Mouse (Mus musculus) limb, embryonic 10.5 days (tissue): ENCODE measurements around the gene Adamts17. TPM values are rescaled to one million over a fixed set of nuclear protein-coding genes. Genes with fewer than 3 reads are reported as not detected.

Experiments
- DNase-seq: peaks from one replicate; pipeline ENCODE4 v3.0.0-alpha.2; 2017; ENCODE audit warnings: low spot score
- H3K27ac ChIP-seq: fragments of 300-500 bp; sonication (generic); 2 replicates; pipeline ENCODE4 v1.5.1; 2016; ENCODE audit warnings: mild to moderate bottlenecking
- H3K27me3 ChIP-seq: fragments of 300-500 bp; sonication (generic); 2 replicates; pipeline ENCODE4 v1.6.1; 2016; ENCODE audit warnings: low read depth, mild to moderate bottlenecking; ENCODE audit not compliant: poor library complexity, severe bottlenecking
- H3K36me3 ChIP-seq: fragments of 300-500 bp; sonication (generic); 2 replicates; pipeline ENCODE4 v1.6.1; 2016; ENCODE audit warnings: mild to moderate bottlenecking, moderate library complexity
- H3K4me1 ChIP-seq: fragments of 300-500 bp; sonication (generic); 2 replicates; pipeline ENCODE4 v1.6.1; 2016
- H3K4me3 ChIP-seq: fragments of 300-500 bp; sonication (generic); 2 replicates; pipeline ENCODE4 v1.5.1; 2016; ENCODE audit warnings: mild to moderate bottlenecking, moderate library complexity
- H3K9me3 ChIP-seq: fragments of 300-500 bp; sonication (generic); replicated peaks from 2 replicates; pipeline ENCODE4 v1.6.1; 2016; ENCODE audit warnings: mild to moderate bottlenecking
- WGBS: fragments of 180-500 bp; shearing (Covaris S2); methylation state at CpG from one replicate; pipeline ENCODE4 v1.1.7; 2016; 5-methylcytosine and 5-hydroxymethylcytosine counted together
- polyA plus RNA-seq: library from polyadenylated mRNA; unstranded; fragments of >200 nt; fragmentation: Nextera tagmentation; extraction: Ambion mirVana; gene quantifications from 2 replicates; pipeline ENCODE4 v1.2.1, GENCODE M21; 2016

The Adamts17 gene
- polyA plus RNA-seq, 1 experiment from 2014 or later = 6.7 TPM

- Histone ChIP-seq H3K27me3 (no peaks in the 10 kb centered on the region), H3K36me3 (no peaks in the 10 kb centered on the region), H3K27ac (no peak overlapping the region), H3K4me3 (no peak overlapping the region), H3K4me1 (peaks cover 12% of the 10 kb centered on the region), H3K9me3 (no peaks in the 10 kb centered on the region)
- DNase-seq = no peak
Observed at GRCm38 (mm10) chr7:67032616-67033015, 193.1 kb downstream of the Adamts17 start.

GRCm38 (mm10) chr7:67034369-67034768, 194.8 kb downstream of the Adamts17 start:
- Histone ChIP-seq H3K27me3 (no peaks in the 10 kb centered on the region), H3K4me3 (no peak overlapping the region), H3K36me3 (no peaks in the 10 kb centered on the region), H3K4me1 (peaks cover 9% of the 10 kb centered on the region; the same call in 1 of the 2 replicates), H3K9me3 (no peaks in the 10 kb centered on the region), H3K27ac (no peak overlapping the region)
- WGBS = 95% methylated on average over 2 of the region's 2 CpGs
- no peak for DNase-seq

- H3K27ac ChIP-seq = no peak overlapping the region
- no peaks in the 10 kb centered on the region for H3K27me3 ChIP-seq
- no peak for DNase-seq
- H3K4me1 ChIP-seq = peaks cover 16% of the 10 kb centered on the region
- H3K36me3 ChIP-seq = no peaks in the 10 kb centered on the region
- H3K9me3 ChIP-seq = no peaks in the 10 kb centered on the region
- H3K4me3 ChIP-seq = no peak overlapping the region
- WGBS = 91% methylated on average over 10 of the region's 10 CpGs
Observed at GRCm38 (mm10) chr7:67035246-67035645, 195.7 kb downstream of the Adamts17 start.

DNA sequence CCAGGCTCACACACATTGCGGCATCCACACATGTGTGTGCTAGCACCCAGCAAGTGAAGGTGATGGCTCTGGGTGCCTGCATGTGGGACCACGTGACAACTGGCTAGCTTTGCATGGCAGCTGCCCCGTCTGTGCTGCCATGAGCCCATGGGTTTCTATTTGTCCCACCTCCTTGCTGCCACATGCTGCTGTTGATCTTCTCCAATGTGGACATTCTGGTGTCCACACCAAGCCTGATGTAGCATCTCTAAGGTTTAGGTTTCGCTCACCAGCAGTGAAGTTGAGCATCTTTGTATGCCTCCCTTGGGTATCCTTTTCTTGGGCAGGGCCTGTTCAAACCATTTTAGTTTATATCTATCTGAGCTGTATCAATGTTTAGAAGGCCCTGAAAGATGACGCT, 196.1 kb downstream of the Adamts17 start:
- DNase-seq = no peak
- H3K4me1 ChIP-seq = peaks cover 16% of the 10 kb centered on the region
- H3K4me3 ChIP-seq = no peak overlapping the region
- no peaks in the 10 kb centered on the region for H3K36me3 ChIP-seq
- no peak overlapping the region for H3K27ac ChIP-seq
- H3K9me3 ChIP-seq = no peaks in the 10 kb centered on the region
- WGBS = 91% methylated on average over 5 of the region's 5 CpGs
- no peaks in the 10 kb centered on the region for H3K27me3 ChIP-seq

- WGBS = 89% methylated on average over 5 of the region's 5 CpGs
- Histone ChIP-seq H3K27ac (no peak overlapping the region), H3K4me3 (no peak overlapping the region), H3K9me3 (no peaks in the 10 kb centered on the region), H3K4me1 (peaks cover 16% of the 10 kb centered on the region), H3K27me3 (no peaks in the 10 kb centered on the region), H3K36me3 (no peaks in the 10 kb centered on the region)
- no peak for DNase-seq
Observed at GRCm38 (mm10) chr7:67036502-67037485, 197.3 kb downstream of the Adamts17 start.

- H3K27ac ChIP-seq = no peak overlapping the region
- DNase-seq = no peak
- no peak overlapping the region for H3K4me3 ChIP-seq
- no peaks in the 10 kb centered on the region for H3K9me3 ChIP-seq
- no peaks in the 10 kb centered on the region for H3K27me3 ChIP-seq
- H3K36me3 ChIP-seq = no peaks in the 10 kb centered on the region
- H3K4me1 ChIP-seq = peaks cover 13% of the 10 kb centered on the region
- 61% methylated on average over 4 of the region's 4 CpGs for WGBS
Observed at GRCm38 (mm10) chr7:67037726-67038520, 198.4 kb downstream of the Adamts17 start.

GRCm38 (mm10) chr7:67039143-67039542, 199.6 kb downstream of the Adamts17 start:
- H3K27me3 ChIP-seq = no peaks in the 10 kb centered on the region
- 80% methylated on average over 3 of the region's 3 CpGs for WGBS
- no peak overlapping the region for H3K27ac ChIP-seq
- DNase-seq = no peak
- H3K4me3 ChIP-seq = no peak overlapping the region
- H3K36me3 ChIP-seq = no peaks in the 10 kb centered on the region
- no peaks in the 10 kb centered on the region for H3K9me3 ChIP-seq
- H3K4me1 ChIP-seq = peaks cover 13% of the 10 kb centered on the region

DNA sequence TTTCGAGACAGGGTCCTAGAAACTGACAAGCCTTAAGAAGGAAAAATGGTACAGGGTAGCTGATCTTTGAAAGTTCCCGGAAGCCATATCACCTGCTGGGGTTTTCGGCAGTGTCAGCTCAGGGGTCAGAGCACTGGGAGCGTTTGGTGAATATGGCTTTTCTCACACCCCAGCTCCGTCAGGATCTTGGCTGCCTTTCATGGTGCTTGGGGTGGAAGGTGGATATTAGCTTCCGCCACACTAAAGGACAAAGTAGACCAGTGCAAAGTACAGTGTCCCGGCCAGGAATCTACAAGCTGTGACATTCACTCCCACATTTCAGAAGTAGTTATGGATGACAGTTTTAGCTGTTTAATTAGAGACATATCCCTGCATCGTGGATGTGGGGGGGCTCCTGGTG, 200.3 kb downstream of the Adamts17 start:
- no peaks in the 10 kb centered on the region for H3K9me3 ChIP-seq
- H3K27ac ChIP-seq = no peak overlapping the region
- H3K4me1 ChIP-seq = peaks cover 7% of the 10 kb centered on the region
- no peaks in the 10 kb centered on the region for H3K27me3 ChIP-seq
- WGBS = 46% methylated on average over 8 of the region's 8 CpGs
- H3K36me3 ChIP-seq = no peaks in the 10 kb centered on the region
- no peak for DNase-seq
- no peak overlapping the region for H3K4me3 ChIP-seq

DNA sequence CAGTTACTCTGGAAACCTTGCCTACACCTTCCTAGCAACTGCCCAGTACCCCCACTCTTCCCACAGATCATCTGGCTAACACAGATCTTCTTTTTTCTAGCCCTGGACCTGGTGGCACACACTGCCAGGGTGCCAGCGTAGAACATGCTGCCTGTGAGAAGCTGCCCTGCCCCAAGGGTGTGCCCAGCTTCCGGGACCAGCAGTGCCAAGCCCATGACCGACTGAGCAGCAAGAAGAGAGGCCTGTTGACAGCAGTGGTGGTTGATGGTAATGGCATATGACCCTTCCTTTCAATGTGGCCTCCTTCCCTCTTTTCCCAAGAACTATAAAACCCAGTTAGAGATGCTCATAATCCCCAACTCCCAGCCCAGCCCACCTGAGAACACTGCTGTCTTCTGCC, 202.2 kb downstream of the Adamts17 start:
- 90% methylated on average over 3 of the region's 3 CpGs for WGBS
- Histone ChIP-seq H3K27me3 (no peaks in the 10 kb centered on the region), H3K4me3 (no peak overlapping the region), H3K27ac (no peak overlapping the region), H3K4me1 (peaks cover 7% of the 10 kb centered on the region), H3K9me3 (no peaks in the 10 kb centered on the region), H3K36me3 (no peaks in the 10 kb centered on the region)
- no peak for DNase-seq

GRCm38 (mm10) chr7:67044121-67044817, 204.7 kb downstream of the Adamts17 start:
- Histone ChIP-seq H3K27me3 (no peaks in the 10 kb centered on the region), H3K36me3 (no peaks in the 10 kb centered on the region), H3K9me3 (no peaks in the 10 kb centered on the region), H3K4me1 (peaks cover 7% of the 10 kb centered on the region), H3K4me3 (no peak overlapping the region), H3K27ac (no peak overlapping the region)
- 94% methylated on average over 15 of the region's 15 CpGs for WGBS
- no peak for DNase-seq

GRCm38 (mm10) chr7:67045202-67045601, 205.7 kb downstream of the Adamts17 start:
- Histone ChIP-seq H3K9me3 (no peaks in the 10 kb centered on the region), H3K27ac (no peak overlapping the region), H3K36me3 (no peaks in the 10 kb centered on the region), H3K4me3 (no peak overlapping the region), H3K4me1 (peaks cover 1% of the 10 kb centered on the region), H3K27me3 (no peaks in the 10 kb centered on the region)
- WGBS = 98% methylated on average over 6 of the region's 6 CpGs
- DNase-seq = no peak

DNA sequence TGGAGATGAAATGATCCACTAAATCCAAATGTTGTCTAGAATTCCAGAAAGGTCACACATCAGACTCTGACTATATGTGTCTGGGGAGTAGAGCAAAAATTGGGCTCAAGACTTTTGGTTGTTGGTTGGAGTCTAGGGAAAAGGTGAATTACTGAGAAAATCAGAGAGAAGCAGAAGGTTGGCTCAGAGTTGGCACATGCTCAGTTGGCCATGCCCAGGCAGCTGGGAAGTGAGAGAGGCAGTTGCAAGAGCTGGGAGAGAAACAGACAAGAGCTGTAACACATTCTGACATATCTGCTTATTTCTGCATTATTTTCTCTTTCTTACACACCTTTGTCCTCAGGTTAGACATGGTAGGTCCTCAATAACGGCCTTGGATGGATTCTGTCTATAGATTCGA, 209.7 kb downstream of the Adamts17 start:
- WGBS = 89% methylated on average over 2 of the region's 2 CpGs
- Histone ChIP-seq H3K36me3 (no peaks in the 10 kb centered on the region), H3K9me3 (no peaks in the 10 kb centered on the region)

More for the DNA sequence above, 209.7 kb downstream of the Adamts17 start:
- Histone ChIP-seq H3K4me3 (no peak overlapping the region), H3K27me3 (no peaks in the 10 kb centered on the region), H3K4me1 (no peaks in the 10 kb centered on the region), H3K27ac (no peak overlapping the region)
- DNase-seq = no peak
